Mouse (Mus musculus) MEL (cell line): ENCODE data around the gene Trim65. TPM values are rescaled to one million over a fixed set of nuclear protein-coding genes. Genes with fewer than 3 reads are reported as not detected.

Experiments used
- DNase-seq: peaks from one replicate; pipeline ENCODE4 v3.0.0; 2011; ENCODE audit warnings: low read depth, low spot score
- H3K27ac ChIP-seq: 2 replicates; pipeline ENCODE4 v1.5.1; 2012; ENCODE audit warnings: low read depth, mild to moderate bottlenecking, control low read depth, low read length, moderate library complexity; ENCODE audit not compliant: control insufficient read depth
- H3K27me3 ChIP-seq, 2 experiments: fragments of 150-350 bp in 1 of 2; sonication (generic) in 1 of 2; 2 replicates each; pipeline ENCODE4 v1.6.1; 2012; ENCODE audit warnings: low read length in 2 of 2, mild to moderate bottlenecking in 2 of 2, improper control_type of control experiment in 1 of 2, moderate library complexity in 1 of 2; ENCODE audit not compliant: insufficient read depth in 2 of 2, control insufficient read depth in 1 of 2
- H3K36me3 ChIP-seq, 2 experiments: 2 replicates each; pipeline ENCODE4 v1.6.1; 2012 to 2014; ENCODE audit warnings: low read length in 2 of 2, improper control_type of control experiment in 1 of 2, inconsistent platforms in 1 of 2, mild to moderate bottlenecking in 1 of 2; ENCODE audit not compliant: insufficient read depth in 2 of 2, control insufficient read depth in 1 of 2
- H3K4me1 ChIP-seq, 2 experiments: fragments of 150-350 bp in 1 of 2; sonication (generic) in 1 of 2; 2 replicates each; pipeline ENCODE4 v1.6.1; 2012; ENCODE audit warnings: low read length in 2 of 2, improper control_type of control experiment in 1 of 2, mild to moderate bottlenecking in 1 of 2; ENCODE audit not compliant: insufficient read depth in 2 of 2, control insufficient read depth in 1 of 2
- H3K4me3 ChIP-seq, 2 experiments: fragments of 150-350 bp in 1 of 2; sonication (generic) in 1 of 2; 2 replicates each; pipeline ENCODE4 v1.5.1; 2012; ENCODE audit warnings: low read depth in 2 of 2, low read length in 2 of 2, mild to moderate bottlenecking in 2 of 2, moderate library complexity in 2 of 2, control low read depth in 1 of 2, improper control_type of control experiment in 1 of 2; ENCODE audit not compliant: control insufficient read depth in 1 of 2, insufficient read depth in 1 of 2
- H3K79me2 ChIP-seq: 2 replicates; pipeline ENCODE4 v1.6.1; 2012; ENCODE audit warnings: mild to moderate bottlenecking, low read length, moderate library complexity; ENCODE audit not compliant: control insufficient read depth, poor library complexity, insufficient read depth
- H3K9ac ChIP-seq: 2 replicates; pipeline ENCODE4 v1.6.1; 2012; ENCODE audit warnings: low read depth, mild to moderate bottlenecking, control low read depth, low read length, moderate library complexity; ENCODE audit not compliant: control insufficient read depth, poor library complexity, severe bottlenecking
- H3K9me3 ChIP-seq: fragments of 150-350 bp; sonication (generic); replicated peaks from 2 replicates; pipeline ENCODE4 v1.6.1; 2012; ENCODE audit warnings: mild to moderate bottlenecking, low read length, improper control_type of control experiment, moderate library complexity; ENCODE audit not compliant: insufficient read depth
- BHLHE40 ChIP-seq: IDR thresholded peaks from 2 replicates; pipeline ENCODE4 v1.6.1; 2012; ENCODE audit warnings: low read depth, mild to moderate bottlenecking, inconsistent platforms, low read length, improper control_type of control experiment, borderline replicate concordance
- CTCF ChIP-seq, 3 experiments: IDR thresholded peaks in 2 of 3; conservative IDR thresholded peaks in 1 of 3; 2 replicates each; pipeline ENCODE4 v1.5.1; 2011 to 2012; ENCODE audit warnings: low read length in 3 of 3, low read depth in 2 of 3, mild to moderate bottlenecking in 2 of 3, improper control_type of control experiment in 1 of 3, inconsistent platforms in 1 of 3, mixed read lengths in 1 of 3, moderate library complexity in 1 of 3; ENCODE audit not compliant: control insufficient read depth in 1 of 3, insufficient read depth in 1 of 3, poor library complexity in 1 of 3, severe bottlenecking in 1 of 3
- ELF1 ChIP-seq: IDR thresholded peaks from 2 replicates; pipeline ENCODE4 v1.6.1; 2014; ENCODE audit warnings: low read depth, mild to moderate bottlenecking, inconsistent platforms, low read length, improper control_type of control experiment, moderate library complexity
- EP300 ChIP-seq, 2 experiments: IDR thresholded peaks; 2 replicates each; pipeline ENCODE4 v1.6.1; 2011; ENCODE audit warnings: improper control_type of control experiment in 2 of 2, low read length in 2 of 2, low read depth in 1 of 2, mild to moderate bottlenecking in 1 of 2
- ETS1 ChIP-seq: IDR thresholded peaks from 2 replicates; pipeline ENCODE4 v1.6.1; 2012; ENCODE audit warnings: low read depth, mild to moderate bottlenecking, inconsistent platforms, low read length, improper control_type of control experiment, moderate library complexity
- GATA1 ChIP-seq: IDR thresholded peaks from 2 replicates; pipeline ENCODE4 v1.6.1; 2011; ENCODE audit warnings: low read depth, low read length, improper control_type of control experiment
- HCFC1 ChIP-seq: IDR thresholded peaks from 2 replicates; pipeline ENCODE4 v1.6.1; 2012; ENCODE audit warnings: low read depth, mild to moderate bottlenecking, inconsistent platforms, low read length, improper control_type of control experiment, moderate library complexity
- MAX ChIP-seq: IDR thresholded peaks from 2 replicates; pipeline ENCODE4 v1.6.1; 2011; ENCODE audit warnings: low read length, improper control_type of control experiment
- MXI1 ChIP-seq: IDR thresholded peaks from 2 replicates; pipeline ENCODE4 v1.6.1; 2011; ENCODE audit warnings: mild to moderate bottlenecking, low read depth, low read length, improper control_type of control experiment
- POLR2AphosphoS2 ChIP-seq: IDR thresholded peaks from 2 replicates; pipeline ENCODE4 v1.6.1; 2011; ENCODE audit warnings: low read length, improper control_type of control experiment
- SIN3A ChIP-seq: IDR thresholded peaks from 2 replicates; pipeline ENCODE4 v1.6.1; 2012; ENCODE audit warnings: low read length, improper control_type of control experiment, inconsistent platforms
- TCF12 ChIP-seq: IDR thresholded peaks from 2 replicates; pipeline ENCODE4 v1.6.1; 2014; ENCODE audit warnings: low read depth, mild to moderate bottlenecking, inconsistent platforms, low read length, improper control_type of control experiment, moderate library complexity
- ZKSCAN1 ChIP-seq: IDR thresholded peaks from 2 replicates; pipeline ENCODE4 v1.6.1; 2012; ENCODE audit warnings: low read depth, mild to moderate bottlenecking, inconsistent platforms, low read length, improper control_type of control experiment, moderate library complexity
- ZMIZ1 ChIP-seq: IDR thresholded peaks from 2 replicates; pipeline ENCODE4 v1.6.1; 2012; ENCODE audit warnings: low read depth, mild to moderate bottlenecking, inconsistent platforms, low read length, improper control_type of control experiment, moderate library complexity
- ZNF384 ChIP-seq: IDR thresholded peaks from 2 replicates; pipeline ENCODE4 v1.6.1; 2012; ENCODE audit warnings: low read depth, mild to moderate bottlenecking, inconsistent platforms, low read length, improper control_type of control experiment
- polyA plus RNA-seq, 2 experiments: library from polyadenylated mRNA; stranded (reverse) in 1 of 2; unstranded in 1 of 2; fragments of >175 nt in 1 of 2; fragments of >200 nt in 1 of 2; gene quantifications; 2 replicates each; pipeline versions ENCODE4 v1.2.1 to v1.2.4; 2012; ENCODE audit warnings: low replicate concordance in 2 of 2, low read depth in 1 of 2; ENCODE audit not compliant: insufficient read length in 2 of 2, insufficient read depth in 1 of 2, missing spikeins in 1 of 2
- total RNA-seq: library from RNA; depleted of rRNA; stranded (reverse); fragments of 300-350 nt; gene quantifications from 2 replicates; pipeline ENCODE4 v1.2.3, GENCODE M21; 2012

Trim65 gene
- total and polyA plus RNA-seq, 3 experiments, result 8.8 to 10.7 TPM; not detected in 1

DNA sequence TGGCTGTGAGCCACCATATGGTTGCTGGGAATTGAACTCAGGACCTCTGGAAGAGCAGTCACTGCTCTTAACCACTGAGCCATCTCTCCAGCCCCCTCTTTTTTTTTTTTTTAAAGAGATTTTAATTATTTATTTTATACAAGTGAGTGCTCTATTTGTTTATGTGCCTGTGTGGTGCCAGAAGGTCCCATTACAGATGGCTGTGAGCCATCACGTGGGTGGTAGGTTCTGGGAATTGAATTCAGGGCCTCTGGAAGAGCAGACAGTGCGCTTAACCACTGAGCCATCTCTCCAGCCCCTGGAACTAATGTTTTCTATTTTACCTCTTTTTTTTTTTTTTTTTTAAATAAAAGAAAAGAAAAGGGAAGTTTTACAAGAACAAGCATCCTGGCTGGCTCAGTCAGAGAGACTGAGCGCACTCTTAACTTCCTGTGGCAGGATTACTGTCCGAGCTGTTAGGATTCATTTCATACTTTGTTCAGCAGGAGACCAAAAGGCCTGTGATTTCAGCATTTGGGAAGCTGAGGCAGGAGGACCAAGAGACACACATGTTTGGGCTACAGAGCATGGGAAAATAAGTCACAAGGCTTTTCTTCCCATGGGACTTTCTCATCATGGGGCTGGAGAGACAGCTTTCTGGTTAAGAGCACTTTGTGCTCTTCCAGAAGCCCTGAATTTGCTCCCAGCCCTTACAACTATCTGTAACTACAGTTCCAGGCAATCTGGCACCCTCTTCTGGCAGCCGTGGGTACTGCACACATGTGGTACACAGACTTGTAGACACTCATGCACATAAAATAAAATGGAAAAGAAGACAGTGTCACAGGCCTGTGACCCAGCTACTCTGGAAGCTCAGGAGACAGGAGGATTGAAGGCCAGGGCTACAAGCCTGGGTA is 34.5 kb downstream of the Trim65 start (continued):
- TF ChIP-seq MXI1, result peak; percentile 31; the same call in 1 of the 2 replicates
- no peak for TF ChIP-seq GATA1
- TF ChIP-seq POLR2AphosphoS2, result no peak
- peak; percentile 75 to 91 (median 83) for TF ChIP-seq CTCF (IDR thresholded peaks at IDR 0.05 in 2 of 3, conservative IDR thresholded peaks at IDR 0.05 in 1 of 3; ENCODE audit: control insufficient read depth in 1 of 3, insufficient read depth in 1 of 3, low read depth in 2 of 3, low read length in 3 of 3, poor library complexity in 1 of 3, severe bottlenecking in 1 of 3)
- 0 out of 4 replicates have a peak, but pooled peaks of 1 of the 2 experiments have one; percentile 37 for TF ChIP-seq EP300 (IDR thresholded peaks at IDR 0.05; ENCODE audit: low read depth in 1 of 2, low read length in 2 of 2)
- no peak for TF ChIP-seq BHLHE40
- TF ChIP-seq ZKSCAN1, result peak; percentile 28; the same call in 1 of the 2 replicates
- TF ChIP-seq, all 39 proteins: peak for 12

DNA sequence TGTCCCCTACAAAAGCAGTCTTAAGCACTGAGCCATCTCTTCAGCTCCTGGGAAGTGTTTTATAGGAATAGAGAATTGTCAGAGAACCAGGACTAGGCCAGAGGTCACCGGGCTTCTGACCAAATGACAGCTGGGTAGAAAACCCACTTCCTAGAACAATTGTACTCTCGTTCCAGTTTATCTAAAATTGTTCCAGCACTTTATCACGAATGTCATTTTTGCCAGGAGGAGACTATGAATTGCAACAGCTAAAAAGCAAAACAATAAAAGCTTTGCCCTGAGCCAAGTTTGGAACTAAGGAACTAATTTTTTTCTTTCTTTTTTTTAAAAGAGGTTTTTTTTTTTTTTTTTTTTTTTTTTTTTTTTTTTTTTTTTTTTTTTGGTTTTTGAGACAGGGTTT is 35.4 kb downstream of the Trim65 start:
- Histone ChIP-seq H3K36me3 (peaks cover 0 to 37% of the 10 kb centered on the region in 2 experiments; a peak in 2 of 4 replicates), H3K4me3 (no peak overlapping the region), H3K9ac (no peak overlapping the region), H3K9me3 (no peaks in the 10 kb centered on the region)
- no peak for TF ChIP-seq MAX
- TF ChIP-seq ZNF384, result peak; percentile 92
- TF ChIP-seq EP300 (IDR thresholded peaks at IDR 0.05; ENCODE audit: low read depth in 1 of 2, low read length in 2 of 2), result peak; percentile 49 to 62
- 0 out of 2 replicates have a peak, but pooled peaks have one; percentile 21 for TF ChIP-seq ELF1
- TF ChIP-seq ZMIZ1, result no peak
- peak; percentile 68; the same call in 1 of the 2 replicates for TF ChIP-seq ETS1
- no peak for TF ChIP-seq HCFC1
- TF ChIP-seq SIN3A, result 0 out of 2 replicates have a peak, but pooled peaks have one; percentile 37
- 0 out of 2 replicates have a peak, but pooled peaks have one; percentile 12 for TF ChIP-seq TCF12
- 0 out of 2 replicates have a peak, but pooled peaks have one; percentile 27 for TF ChIP-seq GATA1
- TF ChIP-seq, all 39 proteins: peak for 7
- Histone ChIP-seq H3K27me3 (no peaks in the 10 kb centered on the region), H3K79me2 (no peaks in the 10 kb centered on the region), H3K27ac (peak overlapping the region; percentile 39), H3K4me1 (peaks cover 14 to 36% of the 10 kb centered on the region in 2 experiments)
- DNase-seq, result no peak
